In the genomic region with DNA sequence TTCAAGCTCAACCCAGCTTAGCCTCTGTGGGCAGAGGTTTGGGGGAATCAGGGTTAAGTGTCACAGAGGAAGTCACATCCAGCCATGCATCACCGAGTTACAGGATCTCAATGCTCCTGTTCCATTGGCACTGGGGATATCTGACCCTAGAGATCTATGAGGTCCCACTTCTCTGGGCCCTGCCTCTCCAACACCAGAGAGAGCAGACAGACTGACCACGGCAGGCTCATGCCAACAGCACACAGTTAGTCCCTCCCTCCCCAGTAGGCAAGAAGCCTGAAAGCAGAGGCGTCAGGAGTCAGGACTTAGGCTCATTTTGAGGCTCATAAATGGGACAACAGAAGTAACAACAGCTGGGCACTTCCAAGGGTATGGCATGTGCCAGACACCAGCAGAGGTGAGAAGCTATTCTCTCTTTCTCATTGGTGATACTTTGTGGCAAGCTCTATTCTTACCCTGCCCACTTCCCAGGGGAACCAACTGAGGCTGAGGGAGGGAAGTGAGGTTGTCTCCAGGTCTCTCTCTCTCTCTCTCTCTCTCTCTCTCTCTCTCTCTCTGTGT, we compare ENCODE assay signal across 10 mouse cellular contexts. TPM values are rescaled to one million over a fixed set of nuclear protein-coding genes. Genes with fewer than 3 reads are reported as not detected.
DNase-seq lines count a peak whose midpoint lies in the region; ATAC-seq and TF ChIP-seq lines count a peak whose summit lies in the region.
"Had no signal": no experiment of that assay in that cellular context is flagged by ENCODE, and none has a peak within 500 bp of the region (broad histone marks: within the 10 kb centered on the region; RNA-seq: fewer than 3 reads in every experiment).

No protein-coding gene starts in this region.

- 45% methylated on average over 3 of the region's 3 CpGs for WGBS in heart, embryonic 11.5 days (ENCODE audit: insufficient replicate concordance)
- 40% methylated on average over 3 of the region's 3 CpGs for WGBS in forebrain, embryonic 16.5 days
- WGBS in liver, postnatal 0 days (ENCODE audit: insufficient replicate concordance) = 34% methylated on average over 3 of the region's 3 CpGs

- no peak for ATAC-seq in heart, embryonic 11.5 days (replicated peaks; ENCODE audit: insufficient number of reproducible peaks, low FRiP score, low TSS enrichment)
- no peak for ATAC-seq in forebrain, embryonic 16.5 days
- ATAC-seq in liver, postnatal 0 days = no peak
- no peak for ATAC-seq in CD4-positive, CD25-positive, alpha-beta regulatory T cell, adult 4 months

- no peaks in the 10 kb centered on the region; the same call in 1 of the 2 replicates for H3K36me3 ChIP-seq in heart, embryonic 11.5 days (ENCODE audit: control insufficient read depth, insufficient read depth, low read length)
- peaks cover 3% of the 10 kb centered on the region; the same call in 1 of the 2 replicates for H3K36me3 ChIP-seq in forebrain, embryonic 16.5 days (ENCODE audit: control insufficient read depth, insufficient read depth)
- no peaks in the 10 kb centered on the region for H3K36me3 ChIP-seq in liver, postnatal 0 days (replicated peaks; ENCODE audit: insufficient read depth, low read length)
- H3K36me3 ChIP-seq: G1E had no signal

- TF ChIP-seq EP300 in liver, postnatal 0 days (IDR thresholded peaks at IDR 0.05; ENCODE audit: low read depth) = no peak

- H3K4me3 ChIP-seq in heart, embryonic 11.5 days (ENCODE audit: low read depth, low read length) = no peak overlapping the region
- no peak overlapping the region for H3K4me3 ChIP-seq in forebrain, embryonic 16.5 days (replicated peaks; ENCODE audit: low read length)
- no peak overlapping the region for H3K4me3 ChIP-seq in liver, postnatal 0 days (ENCODE audit: low read depth, low read length)

- H3K4me1 ChIP-seq in heart, embryonic 11.5 days (ENCODE audit: control insufficient read depth, insufficient read depth, low read length) = peaks cover 90% of the 10 kb centered on the region
- H3K4me1 ChIP-seq in forebrain, embryonic 16.5 days (replicated peaks; ENCODE audit: control insufficient read depth, insufficient read depth, low read length) = peaks cover 76% of the 10 kb centered on the region
- H3K4me1 ChIP-seq in liver, postnatal 0 days (ENCODE audit: insufficient read depth) = peaks cover 46% of the 10 kb centered on the region

- H3K27ac ChIP-seq in heart, embryonic 11.5 days (ENCODE audit: low read depth, low read length) = peak overlapping the region; percentile 83
- H3K27ac ChIP-seq in forebrain, embryonic 16.5 days (ENCODE audit: low read length) = peak overlapping the region; percentile 45
- peak overlapping the region; percentile 62 for H3K27ac ChIP-seq in liver, postnatal 0 days (ENCODE audit: low read depth)

- DNase-seq in heart, postnatal 4 days = no peak
- peak; percentile 54 for DNase-seq in MN1 (ENCODE audit: low spot score)
- no peak for DNase-seq in liver, postnatal 0 days
- no peak for DNase-seq in thymus, postnatal 25 days
- no peak for DNase-seq in gastrocnemius, postnatal 10 days

- no peak overlapping the region; the same call in 1 of the 2 replicates for H3K9ac ChIP-seq in heart, embryonic 11.5 days (ENCODE audit: low read depth, low read length)
- no peak overlapping the region; the same call in 1 of the 2 replicates for H3K9ac ChIP-seq in forebrain, embryonic 16.5 days (replicated peaks; ENCODE audit: low read depth, low read length)
- 0 out of 2 replicates have a peak overlapping the region, but pooled peaks have one; percentile 7 for H3K9ac ChIP-seq in liver, postnatal 0 days (replicated peaks)

- no peaks in the 10 kb centered on the region for H3K9me3 ChIP-seq in heart, embryonic 11.5 days (replicated peaks; ENCODE audit: control insufficient read depth, low read length)
- no peaks in the 10 kb centered on the region for H3K9me3 ChIP-seq in forebrain, embryonic 16.5 days (ENCODE audit: control insufficient read depth, low read length)
- no peaks in the 10 kb centered on the region for H3K9me3 ChIP-seq in liver, postnatal 0 days (ENCODE audit: low read length)
- H3K9me3 ChIP-seq: G1E had no signal

- H3K27me3 ChIP-seq in heart, embryonic 11.5 days (ENCODE audit: control insufficient read depth, insufficient read depth, low read length) = no peaks in the 10 kb centered on the region
- H3K27me3 ChIP-seq in forebrain, embryonic 16.5 days (replicated peaks; ENCODE audit: control insufficient read depth, insufficient read depth, low read length) = no peaks in the 10 kb centered on the region
- no peaks in the 10 kb centered on the region for H3K27me3 ChIP-seq in liver, postnatal 0 days (ENCODE audit: insufficient read depth, low read length)

- no peak for TF ChIP-seq CTCF in liver, postnatal 0 days (IDR thresholded peaks at IDR 0.05; ENCODE audit: low read depth)

- H3K4me2 ChIP-seq in heart, embryonic 11.5 days = no peak overlapping the region
- H3K4me2 ChIP-seq in forebrain, embryonic 16.5 days (ENCODE audit: low read length) = no peak overlapping the region
- 0 out of 2 replicates have a peak overlapping the region, but pooled peaks have one; percentile 13 for H3K4me2 ChIP-seq in liver, postnatal 0 days (ENCODE audit: low read depth, low read length)

RNA-seq across cellular contexts. Expression of gene Soga1, which starts 9.2 kb away (rescaled TPM):
- polyA plus RNA-seq in heart, embryonic 11.5 days (2014; fragmentation: Nextera tagmentation; extraction: Ambion mirVana) = 3.4 and 3.6 TPM in 2 replicates
- total RNA-seq in heart, postnatal 4 days (2021) = 10 to 100 TPM; 36.9 to 39.8 TPM
- polyA plus RNA-seq in forebrain, embryonic 16.5 days (2015; fragmentation: Nextera tagmentation; extraction: Ambion mirVana) = 4.7 and 5.8 TPM in 2 replicates
- 0.65 and 1.0 TPM in 2 replicates for polyA plus RNA-seq in liver, postnatal 0 days (2015; fragmentation: Nextera tagmentation; extraction: Ambion mirVana)
- polyA plus RNA-seq in CD4-positive, CD25-positive, alpha-beta regulatory T cell, adult 4 months (2017; shearing (Covaris generic)) = under 1 TPM in 1 of 2 experiments, not detected in 1; 0.16 TPM
- 10 to 100 TPM; 15.4 to 20.3 TPM for total RNA-seq in gastrocnemius, postnatal 10 days (2021)

RNA-seq across cellular contexts. Expression of gene Tldc2, which starts 17.0 kb away (rescaled TPM):
- 0.26 TPM in 1 of 2 replicates, not detected in the other for polyA plus RNA-seq in heart, embryonic 11.5 days (2014; fragmentation: Nextera tagmentation; extraction: Ambion mirVana)
- total RNA-seq in heart, postnatal 4 days (2021) = not detected
- not detected in 2 replicates for polyA plus RNA-seq in forebrain, embryonic 16.5 days (2015; fragmentation: Nextera tagmentation; extraction: Ambion mirVana)
- polyA plus RNA-seq in liver, postnatal 0 days (2015; fragmentation: Nextera tagmentation; extraction: Ambion mirVana) = not detected in 2 replicates
- not detected for polyA plus RNA-seq in CD4-positive, CD25-positive, alpha-beta regulatory T cell, adult 4 months (2017; shearing (Covaris generic))
- total RNA-seq in gastrocnemius, postnatal 10 days (2021) = not detected
- total RNA-seq: G1E had no signal
- polyA plus RNA-seq: embryonic facial prominence, embryonic 11.5 days; G1E had no signal
